In the genomic region with DNA sequence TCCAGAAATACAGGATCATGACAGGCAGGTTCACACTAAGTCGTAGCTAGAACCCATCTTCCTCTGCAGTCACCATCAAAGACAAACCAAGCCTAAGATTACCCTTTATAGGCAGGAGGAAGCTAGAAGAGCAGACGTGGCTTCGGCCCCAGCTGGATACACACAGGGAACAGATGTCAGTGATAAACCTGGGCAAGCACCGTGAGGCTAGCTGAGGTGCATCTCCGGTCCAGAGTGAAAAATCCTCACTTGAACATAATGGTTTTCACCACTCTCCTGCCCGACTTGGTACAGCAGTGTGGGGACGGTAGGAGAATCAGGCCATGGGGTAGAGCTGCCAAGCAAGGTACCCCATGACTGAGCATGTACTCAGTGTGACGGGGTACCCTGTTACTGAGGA, we compare ENCODE assay signal across 18 mouse cellular contexts. TPM values are rescaled to one million over a fixed set of nuclear protein-coding genes. Genes with fewer than 3 reads are reported as not detected.
DNase-seq lines count a peak whose midpoint lies in the region; ATAC-seq lines count a peak whose summit lies in the region.
"Had no signal": no experiment of that assay in that cellular context is flagged by ENCODE, and none has a peak within 500 bp of the region (broad histone marks: within the 10 kb centered on the region; RNA-seq: fewer than 3 reads in every experiment).

No protein-coding gene starts in this region.

- H3K4me2 ChIP-seq in forebrain, embryonic 16.5 days (ENCODE audit: low read length): no peak overlapping the region
- H3K4me2 ChIP-seq in forebrain, embryonic 14.5 days (ENCODE audit: low read length): no peak overlapping the region
- no peak overlapping the region for H3K4me2 ChIP-seq in limb, embryonic 12.5 days
- H3K4me2 ChIP-seq: embryonic facial prominence, embryonic 12.5 days; heart, embryonic 11.5 days; liver, embryonic 13.5 days had no signal

- ATAC-seq in forebrain, embryonic 16.5 days: no peak
- ATAC-seq in forebrain, embryonic 14.5 days: no peak
- ATAC-seq in limb, embryonic 12.5 days (ENCODE audit: insufficient number of reproducible peaks, insufficient read depth, low FRiP score, low TSS enrichment, low read depth): peak; percentile 13; the same call in 1 of the 2 replicates

- H3K9ac ChIP-seq in forebrain, embryonic 16.5 days (replicated peaks; ENCODE audit: low read depth, low read length): no peak overlapping the region
- no peak overlapping the region for H3K9ac ChIP-seq in forebrain, embryonic 14.5 days (ENCODE audit: low read length)
- H3K9ac ChIP-seq in limb, embryonic 12.5 days (replicated peaks): no peak overlapping the region
- H3K9ac ChIP-seq: embryonic facial prominence, embryonic 12.5 days; liver, embryonic 13.5 days had no signal

- no peak overlapping the region for H3K4me3 ChIP-seq in forebrain, embryonic 16.5 days (replicated peaks; ENCODE audit: low read length)
- H3K4me3 ChIP-seq in forebrain, embryonic 14.5 days (ENCODE audit: low read depth, low read length): no peak overlapping the region
- H3K4me3 ChIP-seq in limb, embryonic 12.5 days (replicated peaks): no peak overlapping the region
- no peak overlapping the region for H3K4me3 ChIP-seq in limb, embryonic 10.5 days
- H3K4me3 ChIP-seq: embryonic facial prominence, embryonic 12.5 days; left cerebral cortex, adult 2 months; liver, embryonic 13.5 days had no signal

- 86% methylated on average over 8 of the region's 8 CpGs for WGBS in forebrain, embryonic 16.5 days
- 89% methylated on average over 8 of the region's 8 CpGs for WGBS in forebrain, embryonic 14.5 days
- 74% methylated on average over 8 of the region's 8 CpGs for WGBS in limb, embryonic 12.5 days
- WGBS in limb, embryonic 10.5 days: 81% methylated on average over 8 of the region's 8 CpGs

- no peaks in the 10 kb centered on the region for H3K9me3 ChIP-seq in forebrain, embryonic 16.5 days (ENCODE audit: control insufficient read depth, low read length)
- H3K9me3 ChIP-seq in forebrain, embryonic 14.5 days (replicated peaks; ENCODE audit: control insufficient read depth, low read length): no peaks in the 10 kb centered on the region
- H3K9me3 ChIP-seq in limb, embryonic 12.5 days: no peaks in the 10 kb centered on the region
- H3K9me3 ChIP-seq in limb, embryonic 10.5 days (replicated peaks): no peaks in the 10 kb centered on the region
- H3K9me3 ChIP-seq: embryonic facial prominence, embryonic 12.5 days; G1E; liver, embryonic 13.5 days had no signal

- H3K4me1 ChIP-seq in forebrain, embryonic 16.5 days (replicated peaks; ENCODE audit: control insufficient read depth, insufficient read depth, low read length): peaks cover 14% of the 10 kb centered on the region
- peaks cover 5% of the 10 kb centered on the region; the same call in 1 of the 2 replicates for H3K4me1 ChIP-seq in forebrain, embryonic 14.5 days (ENCODE audit: control insufficient read depth, insufficient read depth, low read length)
- peaks cover 11% of the 10 kb centered on the region for H3K4me1 ChIP-seq in limb, embryonic 12.5 days (replicated peaks)
- H3K4me1 ChIP-seq in limb, embryonic 10.5 days: 0 out of 2 replicates have a peak, but pooled peaks cover 5% of the 10 kb centered on the region

- no peaks in the 10 kb centered on the region for H3K36me3 ChIP-seq in forebrain, embryonic 16.5 days (ENCODE audit: control insufficient read depth, insufficient read depth)
- H3K36me3 ChIP-seq in forebrain, embryonic 14.5 days (ENCODE audit: control insufficient read depth, insufficient read depth, low read length): no peaks in the 10 kb centered on the region
- no peaks in the 10 kb centered on the region for H3K36me3 ChIP-seq in limb, embryonic 12.5 days
- H3K36me3 ChIP-seq in limb, embryonic 10.5 days: no peaks in the 10 kb centered on the region
- H3K36me3 ChIP-seq: embryonic facial prominence, embryonic 12.5 days; G1E; liver, embryonic 13.5 days had no signal

- H3K27ac ChIP-seq in forebrain, embryonic 16.5 days (ENCODE audit: low read length): peak overlapping the region; percentile 38; the same call in 1 of the 2 replicates
- no peak overlapping the region for H3K27ac ChIP-seq in forebrain, embryonic 14.5 days (ENCODE audit: low read depth, low read length)
- no peak overlapping the region for H3K27ac ChIP-seq in limb, embryonic 12.5 days
- H3K27ac ChIP-seq in limb, embryonic 10.5 days: no peak overlapping the region
- H3K27ac ChIP-seq: embryonic facial prominence, embryonic 12.5 days; left cerebral cortex, adult 2 months; liver, embryonic 13.5 days had no signal

- DNase-seq in forebrain, embryonic 14.5 days (ENCODE audit: low spot score): no peak
- DNase-seq in limb, embryonic 10.5 days (ENCODE audit: low spot score): no peak
- peak; percentile 24 to 26 for DNase-seq in thymus, postnatal 36 days
- no peak for DNase-seq in thymus, postnatal 25 days
- peak; percentile 63 to 65 for DNase-seq in spleen, postnatal 36 days (ENCODE audit: low spot score in 2 of 2)
- DNase-seq in yolk sac, embryonic 10.5 days (ENCODE audit: low spot score): no peak
- DNase-seq: adrenal gland, postnatal 25 days; gastrocnemius, postnatal 10 days; kidney, adult 2 months; liver, embryonic 13.5 days; lung, postnatal 4 days; right cerebral cortex, adult 18-20 months had no signal

- no peaks in the 10 kb centered on the region for H3K27me3 ChIP-seq in forebrain, embryonic 16.5 days (replicated peaks; ENCODE audit: control insufficient read depth, insufficient read depth, low read length)
- no peaks in the 10 kb centered on the region for H3K27me3 ChIP-seq in forebrain, embryonic 14.5 days (replicated peaks; ENCODE audit: control insufficient read depth, insufficient read depth, low read length)
- no peaks in the 10 kb centered on the region for H3K27me3 ChIP-seq in limb, embryonic 12.5 days
- H3K27me3 ChIP-seq in limb, embryonic 10.5 days (ENCODE audit: low read depth, poor library complexity, severe bottlenecking): no peaks in the 10 kb centered on the region
- H3K27me3 ChIP-seq: embryonic facial prominence, embryonic 12.5 days; liver, embryonic 13.5 days had no signal

RNA-seq across cellular contexts. Expression of gene Lrch1, which starts 38.7 kb away (rescaled TPM):
- 11.4 and 12.5 TPM in 2 replicates for polyA plus RNA-seq in forebrain, embryonic 16.5 days (2015; fragmentation: Nextera tagmentation; extraction: Ambion mirVana)
- polyA plus RNA-seq in forebrain, embryonic 14.5 days (2014; fragmentation: Nextera tagmentation; extraction: Ambion mirVana): 6.8 and 10.7 TPM in 2 replicates
- 14.8 and 16.0 TPM in 2 replicates for polyA plus RNA-seq in limb, embryonic 12.5 days (2016; fragmentation: Nextera tagmentation; extraction: Ambion mirVana)
- 7.0 and 9.9 TPM in 2 replicates for polyA plus RNA-seq in limb, embryonic 10.5 days (2016; fragmentation: Nextera tagmentation; extraction: Ambion mirVana)
- polyA plus RNA-seq: G1E had no signal

Comparison
In these comparisons a context has a peak if more than half of its experiments do, and no peak if none do; other contexts are left out.
1. DNase-seq: peak in thymus, postnatal 36 days (2 of 2) and spleen, postnatal 36 days (2 of 2); none in forebrain, embryonic 14.5 days (single experiment), limb, embryonic 10.5 days (single experiment), thymus, postnatal 25 days (single experiment) and yolk sac, embryonic 10.5 days (single experiment).